Comparison of ENCODE assay signal across 8 mouse cellular contexts in genomic region chr19:27904655-27905054, GRCm38 (mm10).
DNase-seq lines count a peak whose midpoint lies in the region; ATAC-seq lines count a peak whose summit lies in the region.

No protein-coding gene starts in this region.

- peak; percentile 65 for DNase-seq in layer of hippocampus, adult 11-12 months (ENCODE audit: low spot score)
- no peak for DNase-seq in layer of hippocampus, postnatal 36 days
- peak; percentile 32 for DNase-seq in cerebellum, adult 11 months
- DNase-seq in liver, embryonic 13.5 days = no peak
- no peak for DNase-seq in gastrocnemius, postnatal 25 days
- DNase-seq in urinary bladder, postnatal 14 days (ENCODE audit: low spot score) = no peak
- DNase-seq in kidney, postnatal 36 days = no peak

- peaks cover 12% of the 10 kb centered on the region for H3K4me1 ChIP-seq in forebrain, embryonic 15.5 days
- peaks cover 49% of the 10 kb centered on the region for H3K4me1 ChIP-seq in liver, embryonic 13.5 days (replicated peaks)

- ATAC-seq in forebrain, embryonic 15.5 days (replicated peaks) = peak; percentile 95
- peak; percentile 32; the same call in 1 of the 2 replicates for ATAC-seq in liver, embryonic 13.5 days (ENCODE audit: low read depth)

- no peaks in the 10 kb centered on the region for H3K36me3 ChIP-seq in forebrain, embryonic 15.5 days
- no peaks in the 10 kb centered on the region for H3K36me3 ChIP-seq in liver, embryonic 13.5 days

- H3K9me3 ChIP-seq in forebrain, embryonic 15.5 days = no peaks in the 10 kb centered on the region
- no peaks in the 10 kb centered on the region for H3K9me3 ChIP-seq in liver, embryonic 13.5 days (replicated peaks)

- WGBS in forebrain, embryonic 15.5 days = 8% methylated on average over 2 of the region's 2 CpGs
- 19% methylated on average over 2 of the region's 2 CpGs for WGBS in liver, embryonic 13.5 days (ENCODE audit: insufficient replicate concordance)

- no peaks in the 10 kb centered on the region for H3K27me3 ChIP-seq in forebrain, embryonic 15.5 days
- no peaks in the 10 kb centered on the region for H3K27me3 ChIP-seq in liver, embryonic 13.5 days

- no peak overlapping the region for H3K9ac ChIP-seq in forebrain, embryonic 15.5 days (replicated peaks)
- no peak overlapping the region for H3K9ac ChIP-seq in liver, embryonic 13.5 days

- no peak overlapping the region for H3K4me3 ChIP-seq in forebrain, embryonic 15.5 days
- no peak overlapping the region for H3K4me3 ChIP-seq in liver, embryonic 13.5 days (replicated peaks)

- no peak overlapping the region for H3K4me2 ChIP-seq in forebrain, embryonic 15.5 days (replicated peaks)
- H3K4me2 ChIP-seq in liver, embryonic 13.5 days = peak overlapping the region; percentile 21; the same call in 1 of the 2 replicates

- peak overlapping the region; percentile 59 for H3K27ac ChIP-seq in forebrain, embryonic 15.5 days (replicated peaks)
- H3K27ac ChIP-seq in liver, embryonic 13.5 days = 0 out of 2 replicates have a peak overlapping the region, but pooled peaks have one; percentile 35

Comparison
In these comparisons a context has a peak if more than half of its experiments do, and no peak if none do; other contexts are left out.
1. DNase-seq: peak in layer of hippocampus, adult 11-12 months (single experiment) and cerebellum, adult 11 months (single experiment); none in layer of hippocampus, postnatal 36 days (0 of 2), liver, embryonic 13.5 days (single experiment), gastrocnemius, postnatal 25 days (single experiment), urinary bladder, postnatal 14 days (single experiment) and kidney, postnatal 36 days (0 of 2).